Comparison of ENCODE assay signal across 14 mouse cellular contexts in genomic region chr3:105868135-105868534, GRCm38 (mm10). TPM values are rescaled to one million over a fixed set of nuclear protein-coding genes. Genes with fewer than 3 reads are reported as not detected.
DNase-seq lines count a peak whose midpoint lies in the region; ATAC-seq and TF ChIP-seq lines count a peak whose summit lies in the region.
"Had no signal": no experiment of that assay in that cellular context is flagged by ENCODE, and none has a peak within 500 bp of the region (broad histone marks: within the 10 kb centered on the region; RNA-seq: fewer than 3 reads in every experiment).

No protein-coding gene starts in this region.

- intact Hi-C loops in heart, adult 2 months (cut with DNase I): no loop called here

- H3K4me1 ChIP-seq in heart, embryonic 12.5 days (replicated peaks): peaks cover 28% of the 10 kb centered on the region
- peaks cover 18% of the 10 kb centered on the region for H3K4me1 ChIP-seq in heart, adult 2 months (ENCODE audit: control insufficient read depth, insufficient read depth, low read length)
- peaks cover 24% of the 10 kb centered on the region for H3K4me1 ChIP-seq in brown adipose tissue, adult 24 weeks (ENCODE audit: control insufficient read depth, insufficient read depth, insufficient read length, low read length)
- peaks cover 19% of the 10 kb centered on the region for H3K4me1 ChIP-seq in limb, embryonic 10.5 days

- H3K4me2 ChIP-seq in heart, embryonic 12.5 days: no peak overlapping the region
- H3K4me2 ChIP-seq: embryonic facial prominence, embryonic 12.5 days; hindbrain, embryonic 13.5 days had no signal

- no peak for DNase-seq in heart, adult 2 months
- peak; percentile 21 for DNase-seq in MN1 (ENCODE audit: low spot score)
- peak; percentile 18 for DNase-seq in limb, embryonic 10.5 days (ENCODE audit: low spot score)
- DNase-seq in layer of hippocampus, adult 2 months (ENCODE audit: low spot score in 2 of 2): no peak
- no peak for DNase-seq in layer of hippocampus, adult 18-20 months (ENCODE audit: low spot score in 2 of 2)
- DNase-seq: cerebellum, adult 18-20 months; gastrocnemius, postnatal 10 days; right cerebral cortex, postnatal 14 days; thymus, adult 2 months had no signal

- no peak for TF ChIP-seq EP300 in heart, adult 2 months (IDR thresholded peaks at IDR 0.05; ENCODE audit: insufficient read depth, low read depth, low read length)

- no peaks in the 10 kb centered on the region for H3K79me2 ChIP-seq in heart, adult 2 months (replicated peaks; ENCODE audit: control insufficient read depth, insufficient read depth, low read length)

- H3K9ac ChIP-seq in heart, embryonic 12.5 days: no peak overlapping the region
- no peak overlapping the region for H3K9ac ChIP-seq in heart, adult 2 months (ENCODE audit: low read depth, low read length)
- H3K9ac ChIP-seq: embryonic facial prominence, embryonic 12.5 days; hindbrain, embryonic 13.5 days had no signal

- peak overlapping the region; percentile 24 for H3K27ac ChIP-seq in heart, embryonic 12.5 days (ENCODE audit: poor library complexity, severe bottlenecking)
- no peak overlapping the region for H3K27ac ChIP-seq in heart, adult 2 months
- H3K27ac ChIP-seq in brown adipose tissue, adult 24 weeks (replicated peaks; ENCODE audit: low read depth, low read length): 0 out of 2 replicates have a peak overlapping the region, but pooled peaks have one; percentile 4
- no peak overlapping the region for H3K27ac ChIP-seq in limb, embryonic 10.5 days
- no peak overlapping the region for H3K27ac ChIP-seq in layer of hippocampus, adult 2 months
- H3K27ac ChIP-seq: embryonic facial prominence, embryonic 12.5 days; hindbrain, embryonic 13.5 days had no signal

- TF ChIP-seq CTCF in heart, adult 2 months (IDR thresholded peaks at IDR 0.05): no peak
- no peak for TF ChIP-seq CTCF in layer of hippocampus, adult 2 months (conservative IDR thresholded peaks at IDR 0.05)

- no peaks in the 10 kb centered on the region for H3K36me3 ChIP-seq in heart, embryonic 12.5 days
- H3K36me3 ChIP-seq in heart, adult 2 months (ENCODE audit: control insufficient read depth, insufficient read depth, low read length): peaks cover 7% of the 10 kb centered on the region
- H3K36me3 ChIP-seq in limb, embryonic 10.5 days: no peaks in the 10 kb centered on the region
- H3K36me3 ChIP-seq: embryonic facial prominence, embryonic 12.5 days; hindbrain, embryonic 13.5 days had no signal

- no peak overlapping the region for H3K4me3 ChIP-seq in heart, embryonic 12.5 days
- H3K4me3 ChIP-seq in heart, adult 2 months: no peak overlapping the region
- H3K4me3 ChIP-seq in brown adipose tissue, adult 24 weeks (ENCODE audit: insufficient read depth, low read depth, low read length): no peak overlapping the region
- no peak overlapping the region for H3K4me3 ChIP-seq in limb, embryonic 10.5 days
- H3K4me3 ChIP-seq in layer of hippocampus, adult 2 months: no peak overlapping the region
- H3K4me3 ChIP-seq: embryonic facial prominence, embryonic 12.5 days; hindbrain, embryonic 13.5 days had no signal

- TF ChIP-seq POLR2A in heart, adult 2 months (IDR thresholded peaks at IDR 0.05; ENCODE audit: insufficient read depth, low read depth, low read length): no peak

- WGBS in heart, embryonic 12.5 days: 18% methylated on average over 2 of the region's 2 CpGs
- 17% methylated on average over 2 of the region's 2 CpGs for WGBS in heart, adult 2 months
- 86% methylated on average over 2 of the region's 2 CpGs for WGBS in limb, embryonic 10.5 days

- 0 out of 2 replicates have a peak, but pooled peaks cover 3% of the 10 kb centered on the region for H3K27me3 ChIP-seq in heart, embryonic 12.5 days (replicated peaks)
- no peaks in the 10 kb centered on the region for H3K27me3 ChIP-seq in heart, adult 2 months (ENCODE audit: control insufficient read depth, insufficient read depth, low read length)
- no peaks in the 10 kb centered on the region for H3K27me3 ChIP-seq in limb, embryonic 10.5 days (ENCODE audit: low read depth, poor library complexity, severe bottlenecking)
- H3K27me3 ChIP-seq: embryonic facial prominence, embryonic 12.5 days; hindbrain, embryonic 13.5 days had no signal

- ATAC-seq in heart, embryonic 12.5 days (ENCODE audit: insufficient number of reproducible peaks, low FRiP score): no peak; the same call in 1 of the 2 replicates
- ATAC-seq in CD4-positive, CD25-positive, alpha-beta regulatory T cell, adult 4 months: no peak

- H3K9me3 ChIP-seq in heart, embryonic 12.5 days (replicated peaks): no peaks in the 10 kb centered on the region
- H3K9me3 ChIP-seq in limb, embryonic 10.5 days (replicated peaks): no peaks in the 10 kb centered on the region
- H3K9me3 ChIP-seq: embryonic facial prominence, embryonic 12.5 days; hindbrain, embryonic 13.5 days had no signal

RNA-seq across cellular contexts. Expression of gene Adora3, which starts 2.5 kb away (rescaled TPM):
- polyA plus RNA-seq in heart, embryonic 12.5 days (2016; fragmentation: Nextera tagmentation; extraction: Ambion mirVana): 0.10 TPM in 1 of 2 replicates, not detected in the other
- not detected for total RNA-seq in heart, adult 2 months (2021)
- 0.37 and 0.94 TPM in 2 replicates for polyA plus RNA-seq in heart, adult 2 months (2012; rRNA removed)
- polyA plus RNA-seq in brown adipose tissue, adult 24 weeks (2012; ENCODE audit: insufficient read depth, insufficient read length, missing spikeins): not detected in 2 replicates
- 0.25 TPM in 1 of 2 replicates, not detected in the other for polyA plus RNA-seq in limb, embryonic 10.5 days (2016; fragmentation: Nextera tagmentation; extraction: Ambion mirVana)
- polyA plus RNA-seq in CD4-positive, CD25-positive, alpha-beta regulatory T cell, adult 4 months (2017; shearing (Covaris generic)): not detected
- total RNA-seq in layer of hippocampus, adult 2 months (2021): 1 to 10 TPM in 1 of 2 experiments, under 1 TPM in 1; 0.82 to 1.2 TPM
- 1 to 10 TPM; 1.1 to 1.4 TPM for total RNA-seq in layer of hippocampus, adult 18-20 months (2021)

RNA-seq across cellular contexts. Expression of gene Tmigd3, which starts 2.6 kb away (rescaled TPM):
- polyA plus RNA-seq in heart, embryonic 12.5 days (2016; fragmentation: Nextera tagmentation; extraction: Ambion mirVana): 0.42 TPM in 1 of 2 replicates, not detected in the other
- total RNA-seq in heart, adult 2 months (2021): under 1 TPM in 1 of 2 experiments, not detected in 1; 0.31 TPM
- 0.35 TPM in 1 of 2 replicates, not detected in the other for polyA plus RNA-seq in heart, adult 2 months (2012; rRNA removed)
- not detected in 2 replicates for polyA plus RNA-seq in brown adipose tissue, adult 24 weeks (2012; ENCODE audit: insufficient read depth, insufficient read length, missing spikeins)
- 0.30 TPM in 1 of 2 replicates, not detected in the other for polyA plus RNA-seq in limb, embryonic 10.5 days (2016; fragmentation: Nextera tagmentation; extraction: Ambion mirVana)
- polyA plus RNA-seq in CD4-positive, CD25-positive, alpha-beta regulatory T cell, adult 4 months (2017; shearing (Covaris generic)): not detected
- 1 to 10 TPM in 1 of 2 experiments, under 1 TPM in 1; 0.37 to 1.1 TPM for total RNA-seq in layer of hippocampus, adult 2 months (2021)
- total RNA-seq in layer of hippocampus, adult 18-20 months (2021): under 1 TPM in 1 of 2 experiments, not detected in 1; 0.51 TPM
- polyA plus RNA-seq: embryonic facial prominence, embryonic 12.5 days; hindbrain, embryonic 13.5 days had no signal

Comparison
In these comparisons a context has a peak if more than half of its experiments do, and no peak if none do; other contexts are left out.
1. H3K27ac ChIP-seq: peak in heart, embryonic 12.5 days (single experiment) and brown adipose tissue, adult 24 weeks (single experiment); none in heart, adult 2 months (single experiment), limb, embryonic 10.5 days (single experiment) and layer of hippocampus, adult 2 months (single experiment).
2. DNase-seq: peak in MN1 (single experiment) and limb, embryonic 10.5 days (single experiment); none in heart, adult 2 months (0 of 2), layer of hippocampus, adult 2 months (0 of 2) and layer of hippocampus, adult 18-20 months (0 of 2).